Mouse (Mus musculus) C2C12 (cell line): ENCODE results near the gene Gm4869. TPM values are rescaled to one million over a fixed set of nuclear protein-coding genes. Genes with fewer than 3 reads are reported as not detected.

ENCODE experiments used
- H3K27me3 ChIP-seq: one replicate; pipeline ENCODE4 v1.6.1; 2011; ENCODE audit not compliant: control insufficient read depth, insufficient read depth, insufficient read length
- H3K36me3 ChIP-seq: one replicate; pipeline ENCODE4 v1.6.1; 2011; ENCODE audit not compliant: control insufficient read depth, insufficient read depth
- H3K4me3 ChIP-seq: one replicate; pipeline ENCODE4 v1.5.1; 2011; ENCODE audit warnings: mild to moderate bottlenecking, control low read depth; ENCODE audit not compliant: poor library complexity, insufficient read depth, severe bottlenecking
- H3K79me2 ChIP-seq: one replicate; pipeline ENCODE4 v1.6.1; 2011; ENCODE audit not compliant: control insufficient read depth, insufficient read depth
- H3K79me3 ChIP-seq: one replicate; pipeline ENCODE4 v1.6.1; 2011; ENCODE audit warnings: low read depth, control low read depth
- H3ac ChIP-seq: one replicate; pipeline ENCODE3; 2011; ENCODE audit warnings: low read depth; ENCODE audit not compliant: control insufficient read depth, insufficient read length
- CEBPB ChIP-seq: IDR thresholded peaks from one replicate; pipeline ENCODE4 v1.6.1; 2011; ENCODE audit warnings: low read depth, mild to moderate bottlenecking, control low read depth, moderate library complexity
- CTCF ChIP-seq: IDR thresholded peaks from one replicate; pipeline ENCODE4 v1.5.1; 2011; ENCODE audit not compliant: control insufficient read depth, insufficient read depth, insufficient read length
- FOSL1 ChIP-seq: IDR thresholded peaks from one replicate; pipeline ENCODE4 v1.8.0; 2011; ENCODE audit warnings: mild to moderate bottlenecking, low read length; ENCODE audit not compliant: poor library complexity, insufficient read depth, severe bottlenecking
- MAX ChIP-seq: IDR thresholded peaks from one replicate; pipeline ENCODE4 v1.6.1; 2011; ENCODE audit warnings: mild to moderate bottlenecking, control low read depth
- MYOD1 ChIP-seq: IDR thresholded peaks from one replicate; pipeline ENCODE4 v1.6.1; 2011; ENCODE audit warnings: low read depth; ENCODE audit not compliant: control insufficient read depth, insufficient read length
- MYOG ChIP-seq: IDR thresholded peaks from one replicate; pipeline ENCODE4 v1.6.1; 2011; ENCODE audit not compliant: control insufficient read depth, insufficient read length; ENCODE audit errors: extremely low read depth
- USF1 ChIP-seq: IDR thresholded peaks from one replicate; pipeline ENCODE4 v1.6.1; 2011; ENCODE audit warnings: low read depth, mild to moderate bottlenecking, control low read depth, moderate library complexity
- polyA plus RNA-seq: library from polyadenylated mRNA; unstranded; fragments of >200 nt; fragmentation: generic; extraction: Trizol; gene quantifications from one replicate; pipeline ENCODE4 v1.2.1, GENCODE M21; 2012; ENCODE audit warnings: missing spikeins

Gm4869 gene
- polyA plus RNA-seq, 1 experiment: 0.01 TPM

DNA sequence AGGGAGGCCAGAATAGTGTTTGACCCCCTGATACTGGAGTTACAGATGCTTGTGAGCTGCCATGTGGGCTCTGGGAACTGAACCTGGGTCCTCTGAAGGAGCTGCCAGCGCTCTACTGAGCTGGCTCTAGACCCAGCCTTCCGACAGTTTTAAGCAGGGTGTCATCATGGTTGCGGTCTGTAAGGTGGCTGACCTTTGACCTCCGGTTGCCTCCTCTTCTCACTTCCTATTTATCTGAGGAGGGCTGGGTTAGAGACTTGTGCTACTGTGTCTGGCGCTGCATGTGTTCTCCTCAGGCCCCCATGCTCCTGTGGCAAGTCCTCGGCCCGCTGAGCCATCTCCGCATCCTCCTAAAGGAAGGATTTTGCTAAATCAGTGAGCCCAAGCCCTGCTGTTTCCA is 68.5 kb downstream of the Gm4869 start:
- Histone ChIP-seq H3K27me3 (no peaks in the 10 kb centered on the region), H3K79me3 (peaks cover 9% of the 10 kb centered on the region), H3K79me2 (peaks cover 52% of the 10 kb centered on the region), H3ac (no peak overlapping the region), H3K4me3 (no peak overlapping the region), H3K36me3 (peaks cover 6% of the 10 kb centered on the region)
- no peak for TF ChIP-seq USF1
- no peak for TF ChIP-seq MYOG
- no peak for TF ChIP-seq MAX

DNA sequence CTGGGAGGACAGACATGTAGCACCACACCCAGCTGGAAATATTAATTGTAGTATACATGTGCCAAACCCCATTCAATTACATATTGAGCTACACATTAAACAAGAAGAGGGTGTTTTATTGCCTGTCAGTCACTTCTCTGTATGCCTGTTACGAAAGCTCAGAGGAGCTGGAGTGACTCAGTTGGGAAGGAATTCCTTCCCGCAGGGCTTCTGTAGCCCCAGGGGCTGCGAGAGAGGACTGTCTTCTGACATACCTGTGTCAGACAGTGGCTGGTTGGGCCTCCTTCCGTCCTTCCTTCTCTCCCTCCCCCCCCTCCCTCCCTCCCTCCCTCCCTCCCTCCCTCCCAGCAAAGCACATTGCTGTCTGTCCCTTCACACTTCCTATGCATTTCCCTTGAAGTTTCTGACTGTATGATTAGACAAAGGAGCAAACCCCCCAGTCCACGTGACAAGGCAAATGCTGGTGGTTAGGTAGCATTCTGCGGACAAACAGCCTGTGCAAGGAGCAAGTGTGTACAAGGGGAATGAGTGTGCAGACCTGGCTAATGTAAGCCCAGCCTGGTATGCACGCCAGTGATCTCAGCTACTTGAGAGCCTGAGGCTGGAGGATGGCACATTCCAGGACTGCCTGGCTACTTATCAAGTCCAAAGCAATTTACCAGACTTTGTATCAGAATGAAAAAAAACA is 69.5 kb downstream of the Gm4869 start:
- Histone ChIP-seq H3K79me3 (peaks cover 9% of the 10 kb centered on the region), H3K27me3 (no peaks in the 10 kb centered on the region), H3K79me2 (peaks cover 54% of the 10 kb centered on the region), H3ac (peak overlapping the region; percentile 40), H3K36me3 (peaks cover 9% of the 10 kb centered on the region), H3K4me3 (no peak overlapping the region)
- no peak for TF ChIP-seq MYOD1
- peak; percentile 91 for TF ChIP-seq CEBPB
- TF ChIP-seq MAX: peak; percentile 69
- no peak for TF ChIP-seq CTCF
- peak; percentile 8 for TF ChIP-seq FOSL1
- no peak for TF ChIP-seq MYOG
- peak; percentile 71 for TF ChIP-seq USF1

GRCm38 (mm10) chr5:140517159-140517920 is 71.9 kb downstream of the Gm4869 start:
- Histone ChIP-seq H3K4me3 (no peak overlapping the region), H3ac (no peak overlapping the region), H3K27me3 (no peaks in the 10 kb centered on the region), H3K79me3 (peaks cover 11% of the 10 kb centered on the region), H3K79me2 (peaks cover 64% of the 10 kb centered on the region), H3K36me3 (peaks cover 11% of the 10 kb centered on the region)
- TF ChIP-seq USF1 (no peak), MYOD1 (no peak), MYOG (no peak), MAX (no peak), CEBPB (no peak), CTCF (no peak), FOSL1 (no peak)

DNA sequence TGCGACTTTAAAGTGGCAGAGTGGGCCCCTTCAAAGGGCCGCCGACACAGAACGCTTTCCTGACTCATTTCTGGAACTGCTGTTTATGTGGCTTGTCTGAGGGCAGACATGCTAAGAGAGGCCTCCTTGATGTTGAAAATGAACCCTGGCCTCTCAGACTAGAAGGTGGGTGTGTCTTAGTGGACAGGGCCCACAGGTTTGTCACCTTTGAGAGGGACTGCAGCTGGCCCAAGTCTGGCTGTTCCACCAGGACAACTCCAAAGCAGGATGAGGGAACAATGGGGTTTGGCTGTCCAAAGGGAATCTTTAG is 72.4 kb downstream of the Gm4869 start:
- peaks cover 11% of the 10 kb centered on the region for H3K36me3 ChIP-seq

GRCm38 (mm10) chr5:140521196-140521595 is 75.8 kb downstream of the Gm4869 start:
- peaks cover 57% of the 10 kb centered on the region for H3K79me2 ChIP-seq
- TF ChIP-seq MYOG (no peak), CEBPB (no peak), MYOD1 (no peak), CTCF (no peak), MAX (no peak), FOSL1 (no peak), USF1 (no peak)
- no peak overlapping the region for H3K4me3 ChIP-seq

More for the DNA sequence above, 72.4 kb downstream of the Gm4869 start:
- Histone ChIP-seq H3K79me3 (peaks cover 11% of the 10 kb centered on the region), H3K79me2 (peaks cover 64% of the 10 kb centered on the region), H3K27me3 (no peaks in the 10 kb centered on the region), H3ac (no peak overlapping the region), H3K4me3 (no peak overlapping the region)
- TF ChIP-seq MAX (no peak), CEBPB (no peak), CTCF (no peak), MYOG (no peak), USF1 (no peak), FOSL1 (no peak), MYOD1 (no peak)

More at GRCm38 (mm10) chr5:140521196-140521595, 75.8 kb downstream of the Gm4869 start:
- Histone ChIP-seq H3K27me3 (no peaks in the 10 kb centered on the region), H3K36me3 (peaks cover 18% of the 10 kb centered on the region), H3K79me3 (peaks cover 7% of the 10 kb centered on the region), H3ac (no peak overlapping the region)
